Mouse (Mus musculus): ENCODE results near the gene Gm28230.

DNA sequence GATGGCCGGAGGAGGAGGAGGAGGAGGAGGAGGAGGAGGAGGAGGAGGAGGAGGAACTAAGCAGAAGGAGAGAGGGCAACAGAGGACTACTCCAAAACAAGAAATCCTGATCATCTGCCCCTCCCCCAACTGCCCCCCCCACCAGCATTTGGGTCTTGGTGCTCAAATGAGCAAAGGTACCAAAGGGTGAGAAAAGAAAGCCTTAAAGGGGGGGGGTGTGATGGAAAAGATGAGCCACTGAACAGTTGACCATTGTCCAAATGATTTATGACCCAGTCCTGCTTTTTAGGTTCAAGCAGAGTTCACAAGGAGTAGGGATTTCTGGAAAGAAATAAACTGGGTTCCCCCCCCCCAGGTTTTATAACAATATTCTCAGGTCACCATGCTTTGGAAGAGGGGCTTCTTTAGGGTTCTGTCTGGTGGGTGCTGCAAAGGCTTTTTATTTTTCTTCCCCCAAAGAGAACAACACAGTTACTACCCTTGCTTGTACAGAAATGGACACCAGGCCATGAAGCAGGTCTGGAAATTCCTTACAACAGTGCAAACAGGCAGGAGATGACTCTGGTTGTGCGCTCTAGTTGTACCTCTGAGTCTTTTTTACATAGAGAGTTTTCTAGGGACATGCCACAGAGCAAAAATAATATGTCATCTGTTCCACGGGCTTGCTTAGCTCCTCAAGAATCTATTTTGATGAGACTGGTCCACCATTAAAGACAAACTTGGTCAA lies 14.9 kb downstream of the Gm28230 start:
- TF ChIP-seq TAL1 (IDR thresholded peaks at IDR 0.05; ENCODE audit: low read length): no peak
- no peak for TF ChIP-seq GATA1 (IDR thresholded peaks at IDR 0.05; ENCODE audit: low read length)
